Mouse (Mus musculus) heart, postnatal 36 days (tissue): Measurements from ENCODE around the gene Trp53bp1. TPM values are rescaled to one million over a fixed set of nuclear protein-coding genes. Genes with fewer than 3 reads are reported as not detected.

ENCODE experiments used
- DNase-seq, 2 experiments: peaks; one replicate each; pipeline ENCODE4 v3.0.0; 2021 to 2022
- intact Hi-C: fragments of 180-260 bp; cut with DNase I; formaldehyde crosslinking; loops from one replicate; pipeline ENCODE4 v1.15.1; 2025
- total RNA-seq, 2 experiments: library from RNA; stranded (reverse); gene quantifications; 2 replicates each; pipeline ENCODE4 v1.2.3; 2021

Gene Trp53bp1
- 10 to 100 TPM; 32.8 to 34.7 TPM for total RNA-seq

- peak; percentile 95 to 96 for DNase-seq
- intact Hi-C loops, result loop anchor here (5.0 kb wide), 1 partner anchor 86 kb away; the partner anchor contains the start of genes Ckmt1 and Ppip5k1
Observed at GRCm38 (mm10) chr2:121271236-121271927, at the start of gene Trp53bp1. Gene Trp53bp1, minus strand, starts transcription at chr2:121271407.

GRCm38 (mm10) chr2:121316278-121316677 lies 45.1 kb upstream of the Trp53bp1 start:
- intact Hi-C loops, result no loop called here
- no peak for DNase-seq

- DNase-seq, result peak; percentile 50 to 70
- intact Hi-C loops, result no loop called here
Observed at GRCm38 (mm10) chr2:121308997-121309416, 37.8 kb upstream of the Trp53bp1 start.

- intact Hi-C loops, result no loop called here
- no peak for DNase-seq
Observed at GRCm38 (mm10) chr2:121300036-121300435, 28.8 kb upstream of the Trp53bp1 start.

- no peak for DNase-seq
- intact Hi-C loops, result no loop called here
Observed at GRCm38 (mm10) chr2:121299471-121299870, 28.3 kb upstream of the Trp53bp1 start.

- no peak for DNase-seq
- intact Hi-C loops, result no loop called here
Observed at GRCm38 (mm10) chr2:121298131-121298530, 26.9 kb upstream of the Trp53bp1 start.

- intact Hi-C loops, result no loop called here
- no peak for DNase-seq
Observed at GRCm38 (mm10) chr2:121297701-121298100, 26.5 kb upstream of the Trp53bp1 start.

GRCm38 (mm10) chr2:121296754-121297231 lies 25.6 kb upstream of the Trp53bp1 start:
- intact Hi-C loops, result no loop called here
- DNase-seq, result no peak

- peak in 1 of 2 experiments; percentile 46 for DNase-seq
- intact Hi-C loops, result no loop called here
Observed at GRCm38 (mm10) chr2:121295608-121296571, 24.7 kb upstream of the Trp53bp1 start.

GRCm38 (mm10) chr2:121294753-121295607 lies 23.8 kb upstream of the Trp53bp1 start:
- intact Hi-C loops, result no loop called here
- peak; percentile 49 to 56 for DNase-seq

- peak; percentile 47 to 63 for DNase-seq
- intact Hi-C loops, result no loop called here
Observed at GRCm38 (mm10) chr2:121294182-121294581, 23.0 kb upstream of the Trp53bp1 start.

GRCm38 (mm10) chr2:121292316-121293013 lies 21.3 kb upstream of the Trp53bp1 start:
- intact Hi-C loops, result no loop called here
- no peak for DNase-seq

GRCm38 (mm10) chr2:121289730-121290540 lies 18.7 kb upstream of the Trp53bp1 start:
- intact Hi-C loops, result no loop called here
- DNase-seq, result no peak

- DNase-seq, result peak; percentile 85 to 86
- intact Hi-C loops, result no loop called here
Observed at GRCm38 (mm10) chr2:121288901-121289729, 17.9 kb upstream of the Trp53bp1 start, which contains the start of gene Map1a. Gene Map1a, plus strand, starts transcription at chr2:121289600.

GRCm38 (mm10) chr2:121287850-121288249 lies 16.6 kb upstream of the Trp53bp1 start:
- intact Hi-C loops, result no loop called here
- DNase-seq, result no peak

- intact Hi-C loops, result loop anchor here (5.0 kb wide), 1 partner anchor 85 kb away; the partner anchor contains the start of genes Ckmt1 and Ppip5k1
- DNase-seq, result no peak
Observed at GRCm38 (mm10) chr2:121271928-121272516, 815 bp upstream of the Trp53bp1 start.

- DNase-seq, result no peak
- intact Hi-C loops, result loop anchor here (5.0 kb wide), 1 partner anchor 87 kb away; the partner anchor contains the start of genes Ckmt1 and Ppip5k1
Observed at GRCm38 (mm10) chr2:121270521-121271235, 529 bp downstream of the Trp53bp1 start.
